Mouse (Mus musculus) kidney, postnatal 10 days (tissue): ENCODE results near the gene Sptb.
A peak's percentile ranks its signal among the peaks of the same experiment; 100 is the strongest.

ENCODE experiments used
- DNase-seq: peaks from one replicate; pipeline ENCODE4 v3.0.0; 2021; ENCODE audit warnings: mixed read lengths

Gene Sptb

GRCm38 (mm10) chr12:76672008-76672407 lies 38.3 kb downstream of the Sptb start:
- DNase-seq = no peak

- DNase-seq = no peak
Measured at GRCm38 (mm10) chr12:76670533-76671086, 39.7 kb downstream of the Sptb start.

- DNase-seq = no peak
Measured at GRCm38 (mm10) chr12:76669956-76670530, 40.3 kb downstream of the Sptb start.

GRCm38 (mm10) chr12:76668654-76669419 lies 41.5 kb downstream of the Sptb start:
- DNase-seq = no peak

GRCm38 (mm10) chr12:76651788-76652345 lies 58.5 kb downstream of the Sptb start:
- no peak for DNase-seq

- DNase-seq = peak; percentile 84
Measured at GRCm38 (mm10) chr12:76649708-76650687, 60.3 kb downstream of the Sptb start.

GRCm38 (mm10) chr12:76645222-76646110 lies 64.9 kb downstream of the Sptb start:
- peak; percentile 41 for DNase-seq

- DNase-seq = no peak
Measured at GRCm38 (mm10) chr12:76643679-76644078, 66.7 kb downstream of the Sptb start.

- no peak for DNase-seq
Measured at GRCm38 (mm10) chr12:76642616-76643015, 67.7 kb downstream of the Sptb start.

- no peak for DNase-seq
Measured at GRCm38 (mm10) chr12:76640620-76641019, 69.7 kb downstream of the Sptb start.

GRCm38 (mm10) chr12:76634899-76635693 lies 75.3 kb downstream of the Sptb start:
- DNase-seq = peak; percentile 65

GRCm38 (mm10) chr12:76623374-76623773 lies 87.0 kb downstream of the Sptb start:
- DNase-seq = no peak

- no peak for DNase-seq
Measured at GRCm38 (mm10) chr12:76619847-76620246, 90.5 kb downstream of the Sptb start.

- DNase-seq = no peak
Measured at GRCm38 (mm10) chr12:76618175-76618574, 92.2 kb downstream of the Sptb start.

GRCm38 (mm10) chr12:76615580-76615937 lies 94.8 kb downstream of the Sptb start:
- no peak for DNase-seq

- DNase-seq = no peak
Measured at GRCm38 (mm10) chr12:76614868-76615579, 95.3 kb downstream of the Sptb start.

- no peak for DNase-seq
Measured at GRCm38 (mm10) chr12:76612621-76613020, 97.7 kb downstream of the Sptb start.

- DNase-seq = no peak
Measured at GRCm38 (mm10) chr12:76608997-76609565, 101.3 kb downstream of the Sptb start.

GRCm38 (mm10) chr12:76608241-76608640 lies 102.1 kb downstream of the Sptb start:
- DNase-seq = no peak

GRCm38 (mm10) chr12:76605837-76606236 lies 104.5 kb downstream of the Sptb start:
- DNase-seq = no peak
